Mouse (Mus musculus) myocyte (in vitro differentiated cells): Measurements from ENCODE around the gene Rnf114. TPM values are rescaled to one million over a fixed set of nuclear protein-coding genes. Genes with fewer than 3 reads are reported as not detected.
A peak's percentile ranks its signal among the peaks of the same experiment; 100 is the strongest.

Experiments
- H3K27me3 ChIP-seq: one replicate; pipeline ENCODE4 v1.6.1; 2011; ENCODE audit not compliant: control insufficient read depth, insufficient read depth, insufficient read length
- H3K36me3 ChIP-seq: one replicate; pipeline ENCODE4 v1.6.1; 2011; ENCODE audit not compliant: control insufficient read depth, insufficient read depth
- H3K4me2 ChIP-seq: one replicate; pipeline ENCODE4 v1.6.1; 2011; ENCODE audit warnings: low read depth, control low read depth
- H3K4me3 ChIP-seq: one replicate; pipeline ENCODE4 v1.5.1; 2011; ENCODE audit warnings: mild to moderate bottlenecking, control low read depth, moderate library complexity
- H3K79me2 ChIP-seq: one replicate; pipeline ENCODE4 v1.6.1; 2011; ENCODE audit not compliant: control insufficient read depth, insufficient read depth
- H3ac ChIP-seq: one replicate; pipeline ENCODE4 v1.6.1; 2011; ENCODE audit not compliant: control insufficient read depth, insufficient read length
- CEBPB ChIP-seq: IDR thresholded peaks from 2 replicates; pipeline ENCODE4 v1.6.1; 2011; ENCODE audit warnings: mild to moderate bottlenecking, moderate library complexity; ENCODE audit not compliant: poor library complexity, insufficient read depth, severe bottlenecking
- E2F4 ChIP-seq: IDR thresholded peaks from one replicate; pipeline ENCODE4 v1.6.1; 2011; ENCODE audit warnings: mild to moderate bottlenecking, control low read depth, moderate library complexity; ENCODE audit not compliant: insufficient read depth
- MAX ChIP-seq: IDR thresholded peaks from one replicate; pipeline ENCODE4 v1.6.1; 2011; ENCODE audit warnings: low read depth, mild to moderate bottlenecking, control low read depth
- MYOD1 ChIP-seq, 3 experiments: IDR thresholded peaks; one replicate each; pipeline ENCODE4 v1.6.1; 2011; ENCODE audit warnings: control low read depth in 2 of 3, low read depth in 2 of 3, mild to moderate bottlenecking in 2 of 3, moderate library complexity in 1 of 3; ENCODE audit not compliant: insufficient read length in 2 of 3, control insufficient read depth in 1 of 3
- MYOG ChIP-seq, 3 experiments: IDR thresholded peaks; one replicate each; pipeline ENCODE4 v1.6.1; 2011; ENCODE audit warnings: control low read depth in 2 of 3, low read depth in 2 of 3, mild to moderate bottlenecking in 2 of 3; ENCODE audit not compliant: insufficient read length in 2 of 3, control insufficient read depth in 1 of 3, insufficient read depth in 1 of 3
- POLR2A ChIP-seq: IDR thresholded peaks from one replicate; pipeline ENCODE4 v1.6.1; 2011; ENCODE audit warnings: low read depth, mild to moderate bottlenecking, control low read depth, moderate library complexity; ENCODE audit not compliant: insufficient read length
- POLR2AphosphoS2 ChIP-seq: IDR thresholded peaks from one replicate; pipeline ENCODE4 v1.6.1; 2011; ENCODE audit warnings: low read depth, control low read depth; ENCODE audit not compliant: insufficient read length
- REST ChIP-seq: IDR thresholded peaks from one replicate; pipeline ENCODE4 v1.6.1; 2011; ENCODE audit warnings: mild to moderate bottlenecking, control low read depth, moderate library complexity; ENCODE audit not compliant: insufficient read depth, insufficient read length
- SRF ChIP-seq: IDR thresholded peaks from one replicate; pipeline ENCODE4 v1.6.1; 2011; ENCODE audit warnings: low read depth; ENCODE audit not compliant: control insufficient read depth, insufficient read length
- TCF12 ChIP-seq: IDR thresholded peaks from one replicate; pipeline ENCODE4 v1.6.1; 2011; ENCODE audit warnings: mild to moderate bottlenecking, control low read depth; ENCODE audit not compliant: poor library complexity, insufficient read depth, severe bottlenecking
- TCF3 ChIP-seq: IDR thresholded peaks from one replicate; pipeline ENCODE4 v1.6.1; 2011; ENCODE audit warnings: low read depth, control low read depth; ENCODE audit not compliant: insufficient read length
- USF1 ChIP-seq: IDR thresholded peaks from one replicate; pipeline ENCODE4 v1.6.1; 2011; ENCODE audit warnings: low read depth, mild to moderate bottlenecking, control low read depth, moderate library complexity
- polyA plus RNA-seq: library from polyadenylated mRNA; unstranded; fragments of >200 nt; fragmentation: generic; extraction: Trizol; gene quantifications from one replicate; pipeline ENCODE4 v1.2.1, GENCODE M21; 2012; ENCODE audit warnings: missing spikeins

Rnf114 gene
- polyA plus RNA-seq, 1 experiment = 40.9 TPM

- Histone ChIP-seq H3K4me3 (no peak overlapping the region), H3K27me3 (no peaks in the 10 kb centered on the region), H3K36me3 (no peaks in the 10 kb centered on the region), H3K79me2 (no peaks in the 10 kb centered on the region), H3K4me2 (no peak overlapping the region), H3ac (no peak overlapping the region)
- TF ChIP-seq POLR2A = no peak
- no peak for TF ChIP-seq MYOD1 (IDR thresholded peaks at IDR 0.05; ENCODE audit: control insufficient read depth in 1 of 3, insufficient read length in 2 of 3, low read depth in 2 of 3)
- TF ChIP-seq USF1 = no peak
- TF ChIP-seq TCF3 = no peak
- TF ChIP-seq CEBPB = no peak
- TF ChIP-seq E2F4 = no peak
- TF ChIP-seq MYOG (IDR thresholded peaks at IDR 0.05; ENCODE audit: control insufficient read depth in 1 of 3, insufficient read depth in 1 of 3, insufficient read length in 2 of 3, low read depth in 2 of 3) = no peak
- TF ChIP-seq SRF = no peak
- no peak for TF ChIP-seq MAX
- no peak for TF ChIP-seq TCF12
- TF ChIP-seq REST = no peak
- no peak for TF ChIP-seq POLR2AphosphoS2
Observed at GRCm38 (mm10) chr2:167559413-167559812, 67.0 kb downstream of the Rnf114 start.

GRCm38 (mm10) chr2:167562101-167562500, 69.7 kb downstream of the Rnf114 start:
- Histone ChIP-seq H3K36me3 (no peaks in the 10 kb centered on the region), H3K4me3 (no peak overlapping the region), H3K27me3 (no peaks in the 10 kb centered on the region), H3K79me2 (no peaks in the 10 kb centered on the region), H3ac (no peak overlapping the region), H3K4me2 (peak overlapping the region; percentile 12)
- TF ChIP-seq MYOG (IDR thresholded peaks at IDR 0.05; ENCODE audit: control insufficient read depth in 1 of 3, insufficient read depth in 1 of 3, insufficient read length in 2 of 3, low read depth in 2 of 3) (no peak), REST (no peak), E2F4 (no peak), USF1 (no peak), POLR2AphosphoS2 (no peak), TCF3 (no peak), POLR2A (no peak), MYOD1 (IDR thresholded peaks at IDR 0.05; ENCODE audit: control insufficient read depth in 1 of 3, insufficient read length in 2 of 3, low read depth in 2 of 3) (no peak), SRF (no peak), MAX (no peak), CEBPB (no peak), TCF12 (no peak)

GRCm38 (mm10) chr2:167563035-167563434, 70.6 kb downstream of the Rnf114 start:
- Histone ChIP-seq H3ac (no peak overlapping the region), H3K36me3 (no peaks in the 10 kb centered on the region), H3K4me2 (no peak overlapping the region), H3K4me3 (no peak overlapping the region), H3K27me3 (no peaks in the 10 kb centered on the region), H3K79me2 (no peaks in the 10 kb centered on the region)
- TF ChIP-seq MAX (no peak), POLR2A (no peak), USF1 (no peak), POLR2AphosphoS2 (no peak), TCF3 (no peak), SRF (no peak), CEBPB (no peak), E2F4 (no peak)

- Histone ChIP-seq H3ac (no peak overlapping the region), H3K36me3 (no peaks in the 10 kb centered on the region), H3K27me3 (no peaks in the 10 kb centered on the region), H3K4me2 (no peak overlapping the region), H3K4me3 (no peak overlapping the region), H3K79me2 (no peaks in the 10 kb centered on the region)
- TF ChIP-seq POLR2A (no peak), REST (no peak), MYOD1 (IDR thresholded peaks at IDR 0.05; ENCODE audit: control insufficient read depth in 1 of 3, insufficient read length in 2 of 3, low read depth in 2 of 3) (no peak), MAX (no peak), USF1 (no peak), TCF3 (no peak), CEBPB (no peak), POLR2AphosphoS2 (no peak), MYOG (IDR thresholded peaks at IDR 0.05; ENCODE audit: control insufficient read depth in 1 of 3, insufficient read depth in 1 of 3, insufficient read length in 2 of 3, low read depth in 2 of 3) (no peak), E2F4 (no peak)
Observed at GRCm38 (mm10) chr2:167563703-167564102, 71.3 kb downstream of the Rnf114 start.
